Mouse (Mus musculus) kidney, embryonic 16.5 days (tissue): ENCODE data around the gene Cyp2s1. TPM values are rescaled to one million over a fixed set of nuclear protein-coding genes. Genes with fewer than 3 reads are reported as not detected.
"Not testable (repeated sequence)": the region's sequence is repeated elsewhere in the genome, so short reads cannot be mapped to it uniquely, and the experiment has no call there.

Experiments used
- ATAC-seq: fragments of 200-750 bp; cut with Nextera tagmentation; 2 replicates; pipeline ENCODE4 v1.8.0; 2017; ENCODE audit warnings: moderate TSS enrichment; ENCODE audit not compliant: low FRiP score, low TSS enrichment
- H3K27ac ChIP-seq: fragments of 300-500 bp; sonication (generic); 2 replicates; pipeline ENCODE4 v1.5.1; 2014; ENCODE audit warnings: low read length
- H3K27me3 ChIP-seq: fragments of 300-500 bp; sonication (generic); 2 replicates; pipeline ENCODE4 v1.6.1; 2014; ENCODE audit warnings: low read length, control low read depth, mixed read lengths; ENCODE audit not compliant: insufficient read depth
- H3K36me3 ChIP-seq: fragments of 300-500 bp; sonication (generic); 2 replicates; pipeline ENCODE4 v1.6.1; 2014; ENCODE audit warnings: low read length, control low read depth, mixed read lengths; ENCODE audit not compliant: insufficient read depth
- H3K4me1 ChIP-seq: fragments of 300-500 bp; sonication (generic); 2 replicates; pipeline ENCODE4 v1.6.1; 2014; ENCODE audit warnings: low read length, control low read depth, mixed read lengths; ENCODE audit not compliant: insufficient read depth
- H3K4me2 ChIP-seq: fragments of 300-500 bp; sonication (generic); replicated peaks from 2 replicates; pipeline ENCODE4 v1.6.1; 2014; ENCODE audit warnings: low read depth, low read length
- H3K4me3 ChIP-seq: fragments of 300-500 bp; sonication (generic); 2 replicates; pipeline ENCODE4 v1.5.1; 2014; ENCODE audit warnings: mild to moderate bottlenecking, low read length
- H3K9ac ChIP-seq: fragments of 300-500 bp; sonication (generic); replicated peaks from 2 replicates; pipeline ENCODE4 v1.6.1; 2014; ENCODE audit warnings: low read length
- H3K9me3 ChIP-seq: fragments of 300-500 bp; sonication (generic); 2 replicates; pipeline ENCODE4 v1.6.1; 2016; ENCODE audit warnings: low read length, control low read depth
- WGBS: fragments of 180-500 bp; shearing (Covaris S2); extraction: QIAGEN DNeasy Blood & Tissue Kit; methylation state at CpG from one replicate; pipeline ENCODE4 v1.1.7; 2014; 5-methylcytosine and 5-hydroxymethylcytosine counted together
- polyA plus RNA-seq: library from polyadenylated mRNA; unstranded; fragments of >200 nt; fragmentation: Nextera tagmentation; extraction: Ambion mirVana; gene quantifications from 2 replicates; pipeline ENCODE4 v1.2.1, GENCODE M21; 2015

The Cyp2s1 gene
- polyA plus RNA-seq, 1 experiment from 2014 or later: 23.0 TPM

- no peak overlapping the region for H3K4me2 ChIP-seq
- no peak overlapping the region for H3K4me3 ChIP-seq
- H3K27me3 ChIP-seq: no peaks in the 10 kb centered on the region
- no peak for ATAC-seq
- H3K27ac ChIP-seq: no peak overlapping the region
- no peak overlapping the region for H3K9ac ChIP-seq
- no peaks in the 10 kb centered on the region for H3K36me3 ChIP-seq
- H3K4me1 ChIP-seq: peaks cover 11% of the 10 kb centered on the region
- 89% methylated on average over 1 of the region's 1 CpGs for WGBS
- peaks cover 4% of the 10 kb centered on the region for H3K9me3 ChIP-seq
Measured at GRCm38 (mm10) chr7:25799369-25799768, 17.3 kb downstream of the Cyp2s1 start.

- no peaks in the 10 kb centered on the region for H3K36me3 ChIP-seq
Measured at GRCm38 (mm10) chr7:25798540-25798939, 18.2 kb downstream of the Cyp2s1 start.

DNA sequence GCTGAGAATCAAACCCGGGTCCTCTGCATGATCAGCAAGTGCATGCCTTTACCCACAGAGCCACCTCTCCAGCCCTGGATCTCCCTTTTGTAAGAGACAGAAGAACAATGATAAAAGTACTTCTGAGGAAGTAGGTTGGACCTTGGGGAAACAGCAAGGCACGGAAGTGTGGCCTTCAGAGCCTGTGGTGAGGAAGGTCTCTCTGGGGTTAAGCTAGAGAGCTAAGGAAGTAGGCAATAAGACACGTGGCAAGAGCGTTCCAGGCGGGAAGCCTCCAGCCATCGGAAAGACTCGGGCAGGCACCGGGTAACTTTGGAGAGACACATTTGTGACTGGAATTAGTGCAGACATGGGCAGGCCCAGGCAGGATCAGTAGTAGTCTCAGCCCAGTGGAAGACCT lies 21.9 kb downstream of the Cyp2s1 start:
- Histone ChIP-seq H3K9me3 (peaks cover 4% of the 10 kb centered on the region), H3K4me3 (no peak overlapping the region), H3K4me1 (no peaks in the 10 kb centered on the region), H3K4me2 (no peak overlapping the region), H3K27ac (no peak overlapping the region), H3K27me3 (no peaks in the 10 kb centered on the region), H3K9ac (no peak overlapping the region), H3K36me3 (no peaks in the 10 kb centered on the region)
- ATAC-seq: no peak
- WGBS: 83% methylated on average over 8 of the region's 8 CpGs

More at GRCm38 (mm10) chr7:25798540-25798939, 18.2 kb downstream of the Cyp2s1 start:
- 88% methylated on average over 2 of the region's 2 CpGs for WGBS
- peaks cover 11% of the 10 kb centered on the region for H3K4me1 ChIP-seq
- H3K9me3 ChIP-seq: peaks cover 4% of the 10 kb centered on the region
- H3K27me3 ChIP-seq: no peaks in the 10 kb centered on the region
- H3K4me2 ChIP-seq: no peak overlapping the region
- ATAC-seq: no peak
- no peak overlapping the region for H3K27ac ChIP-seq
- H3K4me3 ChIP-seq: no peak overlapping the region
- no peak overlapping the region for H3K9ac ChIP-seq

DNA sequence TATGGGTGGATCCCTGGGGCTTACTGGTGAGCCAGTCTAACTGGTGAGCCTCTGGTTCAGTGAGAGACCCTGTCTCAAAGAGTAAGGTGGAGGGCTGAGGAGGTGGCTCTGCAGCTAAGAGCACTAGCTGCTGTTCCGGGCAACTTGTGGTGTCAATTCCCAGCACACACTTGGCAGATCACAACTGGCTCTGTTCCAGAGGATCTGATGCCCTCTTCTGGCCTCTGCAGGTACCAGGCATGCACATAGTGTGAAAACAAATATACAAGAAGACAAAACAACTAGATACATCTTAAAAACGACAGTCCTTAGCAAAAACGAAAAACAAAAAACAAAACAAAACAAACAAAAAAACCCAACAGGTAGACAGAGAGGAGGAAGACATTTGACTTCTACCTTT lies 23.0 kb downstream of the Cyp2s1 start:
- ATAC-seq: no peak
- no peaks in the 10 kb centered on the region for H3K36me3 ChIP-seq

GRCm38 (mm10) chr7:25792966-25793365 lies 23.7 kb downstream of the Cyp2s1 start:
- not testable (repeated sequence) for H3K27me3 ChIP-seq, ATAC-seq, H3K9me3 ChIP-seq

More for the DNA sequence above, 23.0 kb downstream of the Cyp2s1 start:
- no peak overlapping the region for H3K4me3 ChIP-seq
- H3K27me3 ChIP-seq: no peaks in the 10 kb centered on the region
- H3K9ac ChIP-seq: no peak overlapping the region
- no peak overlapping the region for H3K27ac ChIP-seq
- WGBS: 64% methylated on average over 3 of the region's 3 CpGs
- H3K4me2 ChIP-seq: no peak overlapping the region
- peaks cover 9% of the 10 kb centered on the region for H3K4me1 ChIP-seq
- H3K9me3 ChIP-seq: peaks cover 4% of the 10 kb centered on the region

DNA sequence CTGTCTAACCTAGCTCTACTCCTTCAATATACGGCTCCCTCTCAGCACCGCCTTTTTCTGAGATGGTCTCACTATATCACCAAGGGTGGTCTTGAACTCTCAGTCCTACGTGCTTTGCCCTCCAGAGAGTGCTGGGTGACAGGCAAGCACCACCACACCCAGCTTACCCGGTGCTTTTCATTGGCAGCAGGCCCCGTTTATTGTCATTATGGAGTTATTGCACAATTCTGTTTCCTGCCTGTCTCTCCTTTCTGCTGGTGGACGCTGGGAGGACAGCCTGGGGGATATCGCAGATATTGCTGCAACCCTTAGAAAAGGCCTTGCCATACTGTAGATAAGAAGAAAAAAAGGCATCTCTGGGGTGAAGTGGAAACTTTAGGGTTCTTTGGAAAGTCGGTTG lies 26.1 kb downstream of the Cyp2s1 start:
- H3K4me3 ChIP-seq: no peak overlapping the region
- no peaks in the 10 kb centered on the region for H3K36me3 ChIP-seq
- no peaks in the 10 kb centered on the region for H3K9me3 ChIP-seq
- no peaks in the 10 kb centered on the region for H3K27me3 ChIP-seq
- ATAC-seq: no peak
- peaks cover 19% of the 10 kb centered on the region for H3K4me1 ChIP-seq
- 69% methylated on average over 8 of the region's 8 CpGs for WGBS
- no peak overlapping the region for H3K27ac ChIP-seq
- H3K4me2 ChIP-seq: no peak overlapping the region
- H3K9ac ChIP-seq: no peak overlapping the region

More at GRCm38 (mm10) chr7:25792966-25793365, 23.7 kb downstream of the Cyp2s1 start:
- not testable (repeated sequence) for H3K4me3 ChIP-seq, H3K4me1 ChIP-seq, H3K36me3 ChIP-seq, H3K4me2 ChIP-seq, H3K27ac ChIP-seq, H3K9ac ChIP-seq
- WGBS: 67% methylated on average over 9 of the region's 9 CpGs

DNA sequence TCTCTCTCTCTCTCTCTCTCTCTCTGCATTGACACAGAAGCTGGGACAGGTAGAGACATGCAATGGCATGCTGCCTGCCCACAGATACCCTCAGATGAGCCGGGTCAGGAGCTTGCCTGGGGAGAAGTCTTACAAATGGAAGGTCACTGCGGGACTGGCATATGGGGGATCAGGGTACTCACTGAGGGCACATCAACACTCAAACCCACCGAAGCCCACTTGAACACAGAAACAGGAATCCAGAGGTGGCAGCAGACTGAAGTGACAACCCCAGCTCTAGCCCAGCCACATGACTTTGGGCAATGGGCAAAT lies 27.6 kb downstream of the Cyp2s1 start:
- peak overlapping the region; percentile 68; the same call in 1 of the 2 replicates for H3K27ac ChIP-seq
- WGBS: 29% methylated on average over 3 of the region's 3 CpGs

DNA sequence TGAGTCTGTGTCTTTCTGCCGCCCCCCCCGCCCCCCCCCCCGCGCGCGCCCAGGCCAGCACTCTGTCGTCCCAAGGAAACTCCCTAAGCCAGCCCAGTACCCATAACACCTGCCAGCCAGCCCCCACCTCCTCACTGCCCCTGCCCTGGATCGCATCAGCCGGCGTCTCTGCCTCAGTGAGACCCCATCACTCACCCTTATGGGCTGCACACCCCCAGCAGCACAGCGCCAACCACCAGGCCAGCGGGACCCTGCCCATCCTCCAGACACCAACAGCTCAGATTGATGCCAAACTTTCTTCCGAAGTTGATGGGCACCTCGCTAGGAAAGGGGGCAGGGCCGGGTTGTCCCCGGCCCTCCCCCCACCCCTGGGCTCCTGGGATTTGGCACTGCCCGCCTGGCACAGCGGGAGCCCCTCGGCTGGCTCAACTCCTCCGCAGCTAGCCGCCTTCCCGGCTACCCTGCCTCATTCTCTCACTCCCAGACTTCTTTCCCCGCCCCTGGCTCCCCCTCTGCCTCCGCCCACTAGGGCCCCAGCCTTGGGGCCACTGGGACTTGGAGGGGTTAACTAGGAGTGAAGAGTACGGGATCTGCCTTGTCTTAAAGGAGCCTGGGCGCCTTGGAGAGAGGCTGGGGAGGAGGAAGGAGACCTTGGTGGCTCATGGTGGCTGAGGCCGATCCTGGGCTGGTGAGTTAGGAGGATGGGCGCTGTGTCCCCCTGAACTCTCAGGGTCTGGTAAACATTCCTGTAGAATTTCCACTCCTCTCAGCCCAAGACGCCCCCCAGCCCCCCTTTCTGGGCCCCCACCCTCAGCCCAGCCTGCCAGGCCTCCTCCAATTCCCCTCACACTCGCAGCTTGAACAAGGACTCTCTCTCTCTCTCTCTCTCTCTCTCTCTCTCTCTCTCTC lies 28.2 kb downstream of the Cyp2s1 start, which contains the start of gene Axl:
Gene Axl, minus strand, starts transcription at position 486 of the 909 bp plus-strand sequence.
- peak within 1 kb of the TSS; percentile 76 for H3K9ac ChIP-seq
- H3K9me3 ChIP-seq: no peaks in the 10 kb centered on the region
- peak; percentile 92 for ATAC-seq
- 0 out of 2 replicates have a peak, but pooled peaks cover 5% of the 10 kb centered on the region for H3K36me3 ChIP-seq
- no peaks in the 10 kb centered on the region for H3K27me3 ChIP-seq
- H3K27ac ChIP-seq: peak within 1 kb of the TSS; percentile 68
- peak within 1 kb of the TSS; percentile 70 for H3K4me3 ChIP-seq
- peak within 1 kb of the TSS; percentile 89 for H3K4me2 ChIP-seq
- H3K4me1 ChIP-seq: peaks cover 19% of the 10 kb centered on the region
- 1% methylated on average over 21 of the region's 30 CpGs for WGBS

More for the DNA sequence above, 27.6 kb downstream of the Cyp2s1 start:
- no peaks in the 10 kb centered on the region for H3K27me3 ChIP-seq
- ATAC-seq: 0 out of 2 replicates have a peak, but pooled peaks have one; percentile 7
- H3K4me2 ChIP-seq: peak overlapping the region; percentile 89
- peak overlapping the region; percentile 76 for H3K9ac ChIP-seq
- H3K9me3 ChIP-seq: no peaks in the 10 kb centered on the region
- H3K36me3 ChIP-seq: no peaks in the 10 kb centered on the region
- H3K4me3 ChIP-seq: peak overlapping the region; percentile 70
- H3K4me1 ChIP-seq: peaks cover 19% of the 10 kb centered on the region

GRCm38 (mm10) chr7:25787456-25788219 lies 29.1 kb downstream of the Cyp2s1 start:
- Histone ChIP-seq H3K4me3 (peak overlapping the region; percentile 70), H3K4me1 (peaks cover 22% of the 10 kb centered on the region), H3K9ac (peak overlapping the region; percentile 76), H3K9me3 (no peaks in the 10 kb centered on the region), H3K27me3 (no peaks in the 10 kb centered on the region), H3K4me2 (peak overlapping the region; percentile 89), H3K27ac (peak overlapping the region; percentile 68; the same call in 1 of the 2 replicates), H3K36me3 (0 out of 2 replicates have a peak, but pooled peaks cover 5% of the 10 kb centered on the region)
- 21% methylated on average over 8 of the region's 9 CpGs for WGBS
- peak; percentile 30 for ATAC-seq
